Mouse (Mus musculus): ENCODE measurements at regions not wholly inside any gene's neighbourhood (a gene's known extent, or its start where the extent isn't known, plus 50 kb on each side); places are given as distances from the start of the nearest gene placed in this dataset.

DNA sequence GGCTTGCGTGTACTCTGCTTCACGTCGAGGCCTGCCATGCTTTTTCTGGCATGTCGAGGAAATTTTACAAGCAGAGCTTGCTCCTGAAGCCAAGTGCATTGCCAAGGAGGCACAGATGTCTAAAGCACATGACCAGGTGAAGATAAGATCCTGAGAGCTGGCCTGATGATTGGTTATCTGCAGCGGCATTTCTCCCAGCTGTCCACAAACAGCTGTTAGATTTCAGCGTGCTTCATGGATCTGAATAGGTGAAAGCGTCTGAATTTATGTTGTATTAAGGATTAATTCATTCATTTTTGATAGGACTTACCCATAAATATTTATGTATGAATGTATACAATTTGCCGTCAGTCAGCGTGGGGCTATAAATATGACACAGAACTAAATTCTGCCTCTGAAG is 327.7 kb downstream of the Gpat3 start:
- H3K4me3 ChIP-seq (replicated peaks; ENCODE audit: extremely low read depth, low read depth, low read length), result no peak overlapping the region
- TF ChIP-seq CTCF (IDR thresholded peaks at IDR 0.05; ENCODE audit: insufficient read depth, low read length) (no peak), POLR2A (IDR thresholded peaks at IDR 0.05; ENCODE audit: borderline replicate concordance, extremely low read depth, low read depth, low read length) (no peak)
- DNase-seq, result no peak
- WGBS, result 50% methylated on average over 9 of the region's 9 CpGs
- H3K4me1 ChIP-seq (ENCODE audit: control insufficient read depth, insufficient read depth, low read length), result no peaks in the 10 kb centered on the region

DNA sequence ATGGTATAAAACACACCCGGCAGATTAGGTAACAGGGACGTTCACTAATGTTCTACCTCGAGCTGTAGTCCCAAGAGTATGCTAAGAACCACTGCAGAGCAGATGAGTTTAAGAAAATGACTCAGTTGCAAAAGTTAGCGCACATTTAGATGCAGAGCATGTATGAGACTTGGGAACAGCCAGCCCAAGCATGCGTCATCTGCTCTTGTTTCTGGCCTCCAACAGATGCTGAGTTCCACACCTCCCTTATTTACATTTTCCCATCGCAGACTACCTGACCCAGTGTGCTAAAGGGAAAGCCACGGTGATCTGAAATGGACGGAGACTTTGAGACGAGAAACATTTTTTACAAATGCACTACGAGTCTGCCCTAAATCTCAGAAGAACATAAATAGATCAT is 327.3 kb downstream of the Gpat3 start:
- DNase-seq, result no peak
- Histone ChIP-seq H3K4me3 (replicated peaks; ENCODE audit: extremely low read depth, low read depth, low read length) (no peak overlapping the region), H3K4me1 (ENCODE audit: control insufficient read depth, insufficient read depth, low read length) (no peaks in the 10 kb centered on the region)
- WGBS, result 74% methylated on average over 10 of the region's 10 CpGs
- TF ChIP-seq POLR2A (IDR thresholded peaks at IDR 0.05; ENCODE audit: borderline replicate concordance, extremely low read depth, low read depth, low read length) (no peak), CTCF (IDR thresholded peaks at IDR 0.05; ENCODE audit: insufficient read depth, low read length) (no peak)

DNA sequence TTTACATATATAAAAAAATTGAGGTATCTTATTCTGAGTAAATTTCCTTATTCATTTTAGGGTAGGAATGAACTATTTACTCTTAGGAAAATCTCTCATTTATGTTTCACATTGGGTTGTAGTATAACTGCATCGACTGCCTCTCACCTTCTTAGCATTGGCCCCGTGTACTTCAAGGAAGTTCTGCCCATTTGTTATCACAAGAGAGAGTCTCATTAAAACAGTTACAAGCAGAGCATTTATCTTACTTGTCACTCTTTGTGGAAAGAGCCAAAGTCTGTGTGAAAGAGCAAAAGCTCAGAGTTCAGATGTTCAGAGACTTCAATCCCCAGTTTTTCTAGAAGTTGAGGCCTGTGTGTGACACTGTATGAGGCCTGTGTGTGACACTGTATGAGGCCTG is 323.6 kb downstream of the Gpat3 start:
- no peaks in the 10 kb centered on the region for H3K4me1 ChIP-seq (ENCODE audit: control insufficient read depth, insufficient read depth, low read length)
- TF ChIP-seq CTCF (IDR thresholded peaks at IDR 0.05; ENCODE audit: insufficient read depth, low read length) (no peak), POLR2A (IDR thresholded peaks at IDR 0.05; ENCODE audit: borderline replicate concordance, extremely low read depth, low read depth, low read length) (no peak)
- 31% methylated on average over 2 of the region's 2 CpGs for WGBS
- no peak overlapping the region for H3K4me3 ChIP-seq (replicated peaks; ENCODE audit: extremely low read depth, low read depth, low read length)
- DNase-seq, result no peak

DNA sequence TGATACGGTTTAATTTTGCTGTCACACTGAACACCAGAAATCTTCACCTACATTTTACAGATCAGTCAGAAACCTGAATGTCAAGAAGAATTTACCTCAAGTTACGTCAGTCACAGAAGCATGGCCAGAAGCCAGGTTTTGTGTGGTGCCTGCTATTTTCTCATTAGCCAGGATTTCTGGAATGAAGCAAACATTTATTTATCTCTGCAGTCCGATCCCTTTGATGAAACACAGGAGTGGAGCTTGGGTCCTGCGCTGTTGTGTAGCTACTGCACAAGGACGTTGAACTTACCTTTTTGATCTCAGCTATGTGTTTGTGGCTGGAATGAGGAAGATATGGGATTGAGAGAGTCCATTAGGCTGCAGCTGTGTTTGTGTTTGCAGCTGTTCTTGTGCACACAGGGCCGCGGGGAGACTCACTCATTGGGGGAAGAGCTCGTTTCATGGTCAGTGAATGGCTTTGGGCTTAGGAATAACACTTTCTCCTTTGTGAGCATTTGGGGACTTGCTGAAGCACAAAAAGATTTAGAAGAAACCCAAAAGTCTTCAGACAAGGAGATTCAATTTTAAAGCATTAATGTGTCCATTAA is 318.2 kb downstream of the Gpat3 start:
- no peaks in the 10 kb centered on the region for H3K4me1 ChIP-seq (ENCODE audit: control insufficient read depth, insufficient read depth, low read length)
- H3K4me3 ChIP-seq (replicated peaks; ENCODE audit: extremely low read depth, low read depth, low read length), result no peak overlapping the region
- DNase-seq, result no peak
- TF ChIP-seq POLR2A (IDR thresholded peaks at IDR 0.05; ENCODE audit: borderline replicate concordance, extremely low read depth, low read depth, low read length) (no peak), CTCF (IDR thresholded peaks at IDR 0.05; ENCODE audit: insufficient read depth, low read length) (no peak)
- 28% methylated on average over 8 of the region's 8 CpGs for WGBS

DNA sequence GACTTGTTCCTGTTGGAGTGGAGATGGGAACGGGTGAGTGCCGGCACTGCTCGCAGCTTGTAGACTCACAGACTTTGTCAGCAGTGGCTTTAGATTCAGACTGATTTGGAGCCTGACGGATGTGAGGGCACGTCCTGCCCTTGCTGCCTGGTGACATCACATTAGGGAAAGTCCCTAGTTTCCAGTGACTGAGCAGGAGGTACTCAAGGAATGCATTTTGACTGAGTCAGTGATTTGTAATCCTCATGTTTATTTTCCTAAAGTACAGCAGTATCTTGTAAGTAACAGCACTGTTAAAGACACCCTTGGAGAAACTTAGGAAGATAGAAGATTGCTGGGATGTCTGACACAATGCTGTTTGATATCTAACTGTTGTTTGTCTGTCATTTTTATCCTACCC is 317.6 kb downstream of the Gpat3 start:
- Histone ChIP-seq H3K4me3 (replicated peaks; ENCODE audit: extremely low read depth, low read depth, low read length) (no peak overlapping the region), H3K4me1 (ENCODE audit: control insufficient read depth, insufficient read depth, low read length) (no peaks in the 10 kb centered on the region)
- WGBS, result 9% methylated on average over 5 of the region's 5 CpGs
- no peak for DNase-seq
- TF ChIP-seq POLR2A (IDR thresholded peaks at IDR 0.05; ENCODE audit: borderline replicate concordance, extremely low read depth, low read depth, low read length), result no peak
- no peak for TF ChIP-seq CTCF (IDR thresholded peaks at IDR 0.05; ENCODE audit: insufficient read depth, low read length)

DNA sequence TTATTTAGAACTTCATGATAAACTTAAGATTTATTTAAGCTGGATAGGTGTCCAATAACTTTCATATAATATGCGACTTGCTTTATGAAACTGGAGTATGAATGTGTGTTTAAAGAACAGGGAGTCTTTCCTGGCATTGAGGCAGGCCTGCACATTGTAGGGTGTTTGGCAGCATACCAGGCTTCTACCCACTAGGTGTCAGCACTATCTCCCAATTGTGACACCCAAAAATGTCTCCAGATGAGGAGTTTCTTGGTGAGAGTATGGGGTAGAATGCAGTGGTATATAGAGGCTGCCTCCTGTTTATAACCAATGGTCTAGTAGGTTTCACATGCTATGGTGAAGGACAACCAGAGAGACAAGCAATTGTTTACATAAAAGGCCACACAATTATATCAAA is 311.9 kb downstream of the Gpat3 start:
- no peak for DNase-seq
- 52% methylated on average over 1 of the region's 1 CpGs for WGBS
- no peak for TF ChIP-seq CTCF (IDR thresholded peaks at IDR 0.05; ENCODE audit: insufficient read depth, low read length)
- no peak for TF ChIP-seq POLR2A (IDR thresholded peaks at IDR 0.05; ENCODE audit: borderline replicate concordance, extremely low read depth, low read depth, low read length)
- Histone ChIP-seq H3K4me3 (replicated peaks; ENCODE audit: extremely low read depth, low read depth, low read length) (no peak overlapping the region), H3K4me1 (ENCODE audit: control insufficient read depth, insufficient read depth, low read length) (no peaks in the 10 kb centered on the region)

DNA sequence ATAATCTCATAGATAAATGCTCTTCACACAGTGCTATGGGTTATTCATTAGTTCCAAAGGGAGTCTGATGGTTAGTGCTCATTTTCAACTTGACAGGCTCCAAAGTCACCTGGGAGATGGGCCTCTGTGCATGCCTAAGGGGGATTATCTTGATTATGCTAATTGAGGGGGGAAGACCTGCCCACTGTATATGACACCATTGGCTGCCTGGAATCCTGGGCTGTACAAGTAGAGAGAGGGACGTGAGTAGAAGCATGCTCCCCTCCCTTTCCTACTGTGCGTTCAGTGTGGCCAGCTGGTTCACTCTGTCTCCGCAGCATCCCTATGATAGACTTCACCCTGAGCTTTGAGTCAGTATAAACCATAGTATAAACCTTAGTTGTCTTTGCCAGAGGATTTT is 300.8 kb downstream of the Gpat3 start:
- WGBS, result 67% methylated on average over 3 of the region's 3 CpGs
- DNase-seq, result no peak
- H3K4me1 ChIP-seq (ENCODE audit: control insufficient read depth, insufficient read depth, low read length), result no peaks in the 10 kb centered on the region
- TF ChIP-seq POLR2A (IDR thresholded peaks at IDR 0.05; ENCODE audit: borderline replicate concordance, extremely low read depth, low read depth, low read length) (no peak), CTCF (IDR thresholded peaks at IDR 0.05; ENCODE audit: insufficient read depth, low read length) (no peak)
- H3K4me3 ChIP-seq (replicated peaks; ENCODE audit: extremely low read depth, low read depth, low read length), result no peak overlapping the region

DNA sequence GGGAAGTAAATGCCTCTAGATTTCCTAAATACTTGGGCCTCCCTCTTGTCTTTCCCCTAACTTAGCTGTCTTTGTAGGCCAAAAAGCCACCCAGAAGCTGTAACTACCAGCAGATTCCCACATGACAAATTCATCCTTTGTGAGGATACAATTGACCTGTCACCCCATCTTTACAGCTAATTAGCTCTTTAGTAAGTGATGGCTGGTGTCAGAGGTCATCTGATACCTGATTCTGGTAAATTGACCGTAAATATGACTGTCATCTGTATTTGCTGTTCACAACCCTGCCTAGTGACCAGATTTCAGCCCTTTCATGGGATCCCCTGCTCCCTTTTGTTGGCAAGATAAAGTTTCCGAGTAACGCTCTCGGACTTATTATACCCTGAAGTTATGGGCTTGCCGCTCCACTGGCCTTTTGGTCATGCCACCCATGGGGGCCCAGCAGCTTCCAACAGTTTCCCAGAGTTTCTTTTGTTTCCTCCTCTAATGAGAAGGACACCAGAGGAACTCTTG is 279.5 kb downstream of the Gpat3 start:
- no peak for TF ChIP-seq POLR2A (IDR thresholded peaks at IDR 0.05; ENCODE audit: borderline replicate concordance, extremely low read depth, low read depth, low read length)
- TF ChIP-seq CTCF (IDR thresholded peaks at IDR 0.05; ENCODE audit: insufficient read depth, low read length), result no peak
- WGBS, result 74% methylated on average over 5 of the region's 5 CpGs
- Histone ChIP-seq H3K4me1 (ENCODE audit: control insufficient read depth, insufficient read depth, low read length) (no peaks in the 10 kb centered on the region), H3K4me3 (replicated peaks; ENCODE audit: extremely low read depth, low read depth, low read length) (no peak overlapping the region)
- no peak for DNase-seq

DNA sequence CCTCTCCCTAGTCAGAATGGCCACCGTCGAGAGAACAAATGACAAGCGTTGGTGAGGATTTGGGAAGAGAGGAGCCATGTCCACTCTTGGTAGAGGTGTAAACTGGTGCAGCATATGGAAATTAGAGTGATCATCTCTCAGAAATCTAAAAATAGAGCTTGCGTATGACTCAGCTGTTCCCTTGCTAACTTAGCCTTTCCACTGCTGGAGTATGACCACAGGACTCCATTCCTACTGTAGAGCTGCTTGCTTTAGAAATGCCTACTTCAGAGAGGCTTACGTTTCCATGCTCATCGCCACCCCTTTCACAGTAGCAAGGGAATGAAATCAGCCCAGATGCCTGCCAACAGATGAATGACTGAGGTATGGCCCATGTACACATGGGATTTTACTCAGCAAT is 277.4 kb downstream of the Gpat3 start:
- TF ChIP-seq POLR2A (IDR thresholded peaks at IDR 0.05; ENCODE audit: borderline replicate concordance, extremely low read depth, low read depth, low read length), result no peak
- no peak for TF ChIP-seq CTCF (IDR thresholded peaks at IDR 0.05; ENCODE audit: insufficient read depth, low read length)
- Histone ChIP-seq H3K4me1 (ENCODE audit: control insufficient read depth, insufficient read depth, low read length) (no peaks in the 10 kb centered on the region), H3K4me3 (replicated peaks; ENCODE audit: extremely low read depth, low read depth, low read length) (no peak overlapping the region)
- DNase-seq, result no peak
- WGBS, result 95% methylated on average over 6 of the region's 6 CpGs

DNA sequence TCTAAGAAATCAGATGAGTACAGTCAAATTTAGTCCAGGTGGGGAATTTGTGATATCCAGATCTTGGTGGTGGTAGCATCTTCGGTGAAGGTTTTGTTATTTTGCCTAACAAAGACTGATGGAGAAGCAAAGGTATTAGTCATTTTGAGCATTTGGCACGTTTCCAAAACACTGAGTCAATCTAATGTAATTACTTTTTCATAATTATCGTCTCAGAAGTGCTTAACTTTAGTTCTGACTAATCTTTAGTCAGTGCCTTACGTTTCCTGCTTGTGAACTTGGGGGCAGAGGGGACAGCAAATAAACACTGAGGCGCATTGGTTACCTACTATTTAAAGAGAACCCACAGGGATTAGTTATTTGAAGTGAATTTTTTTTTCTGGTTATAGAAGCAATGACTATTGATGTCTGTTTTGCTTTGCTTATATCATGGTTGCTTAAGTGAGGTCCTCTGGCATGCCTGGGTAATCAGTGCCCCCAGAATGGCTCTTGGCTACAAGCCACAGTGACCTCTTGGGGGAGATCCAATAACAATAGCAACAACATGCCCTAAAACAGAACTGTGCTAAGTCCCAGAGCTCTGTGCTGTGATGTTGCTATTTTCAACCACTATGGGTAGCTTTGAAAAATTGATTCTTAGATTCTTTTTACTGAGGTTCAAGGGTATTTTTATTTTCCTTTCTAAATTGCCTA is 275.1 kb downstream of the Gpat3 start:
- Histone ChIP-seq H3K4me3 (replicated peaks; ENCODE audit: extremely low read depth, low read depth, low read length) (no peak overlapping the region), H3K4me1 (ENCODE audit: control insufficient read depth, insufficient read depth, low read length) (no peaks in the 10 kb centered on the region)
- WGBS, result 34% methylated on average over 5 of the region's 5 CpGs
- no peak for TF ChIP-seq POLR2A (IDR thresholded peaks at IDR 0.05; ENCODE audit: borderline replicate concordance, extremely low read depth, low read depth, low read length)
- no peak for TF ChIP-seq CTCF (IDR thresholded peaks at IDR 0.05; ENCODE audit: insufficient read depth, low read length)
- DNase-seq, result no peak
